Mouse (Mus musculus) heart, adult 8-10 months (tissue): Measurements from ENCODE around the gene Mrps23. TPM values are rescaled to one million over a fixed set of nuclear protein-coding genes. Genes with fewer than 3 reads are reported as not detected.
"Not testable (repeated sequence)": the region's sequence is repeated elsewhere in the genome, so short reads cannot be mapped to it uniquely, and the experiment has no call there.

ENCODE experiments used
- DNase-seq: peaks from one replicate; pipeline ENCODE4 v3.0.0; 2022; ENCODE audit warnings: low spot score
- total RNA-seq, 4 experiments: library from RNA; stranded (reverse); gene quantifications; 2 replicates each; pipeline ENCODE4 v1.2.4; 2022

The Mrps23 gene
- total RNA-seq, 4 experiments from 2014 or later: 301 to 345 (median 322) TPM

DNA sequence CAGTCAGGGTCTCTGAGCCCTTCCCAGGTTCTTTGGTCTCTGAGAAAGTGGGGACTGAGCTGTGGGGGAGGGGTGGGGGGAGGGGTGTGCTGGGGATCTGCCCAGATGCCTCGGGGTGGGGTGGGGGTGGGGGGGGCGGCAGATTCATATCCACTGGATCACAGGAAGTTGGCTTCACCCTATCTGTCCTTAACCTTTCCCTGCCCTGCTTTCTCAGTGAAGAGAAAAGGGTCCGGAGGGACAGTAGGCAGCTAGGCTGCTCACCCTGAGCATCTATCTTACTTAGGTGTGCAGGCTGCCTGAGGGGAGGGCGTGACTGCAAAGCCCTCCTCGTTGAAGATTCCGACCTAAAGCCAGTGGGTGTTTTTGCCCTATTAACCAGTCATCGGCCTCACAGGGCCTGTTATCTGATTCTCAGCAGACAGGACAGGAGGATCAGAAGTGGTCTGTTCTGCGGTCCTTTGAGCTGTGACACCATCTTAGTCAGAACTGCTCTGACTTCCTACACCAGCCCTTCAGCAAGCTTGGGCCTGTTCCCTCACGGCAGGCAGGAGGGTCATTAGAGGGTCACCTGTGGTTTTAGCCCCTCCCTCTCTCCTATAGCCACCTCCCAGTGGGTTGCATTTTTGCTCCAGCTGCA, 30.7 kb upstream of the Mrps23 start:
- DNase-seq: no peak

DNA sequence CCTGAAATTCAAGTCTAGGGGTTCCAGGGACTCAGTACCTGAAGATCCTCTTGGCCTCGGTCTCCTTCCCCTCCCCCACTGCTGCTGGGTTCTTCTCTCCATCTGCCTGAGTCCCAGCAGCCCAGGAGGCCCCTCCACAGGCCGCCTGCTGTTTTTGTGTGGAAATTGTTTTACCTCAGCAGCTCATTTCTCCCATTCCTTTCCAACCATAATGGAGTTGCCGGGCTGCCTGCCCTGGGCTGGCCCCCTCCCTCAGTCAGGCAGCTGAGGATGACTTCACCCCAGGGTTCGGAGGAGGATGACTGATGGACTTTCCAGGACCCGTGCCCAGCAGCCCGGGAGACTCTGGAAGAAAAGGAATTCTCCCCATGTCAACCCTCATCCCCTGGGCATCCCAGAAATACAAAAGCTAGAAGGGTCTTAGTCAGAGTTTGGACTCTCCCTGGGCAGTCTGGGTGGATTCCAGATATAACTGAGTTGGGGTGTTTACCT, 23.7 kb upstream of the Mrps23 start:
- no peak for DNase-seq

DNA sequence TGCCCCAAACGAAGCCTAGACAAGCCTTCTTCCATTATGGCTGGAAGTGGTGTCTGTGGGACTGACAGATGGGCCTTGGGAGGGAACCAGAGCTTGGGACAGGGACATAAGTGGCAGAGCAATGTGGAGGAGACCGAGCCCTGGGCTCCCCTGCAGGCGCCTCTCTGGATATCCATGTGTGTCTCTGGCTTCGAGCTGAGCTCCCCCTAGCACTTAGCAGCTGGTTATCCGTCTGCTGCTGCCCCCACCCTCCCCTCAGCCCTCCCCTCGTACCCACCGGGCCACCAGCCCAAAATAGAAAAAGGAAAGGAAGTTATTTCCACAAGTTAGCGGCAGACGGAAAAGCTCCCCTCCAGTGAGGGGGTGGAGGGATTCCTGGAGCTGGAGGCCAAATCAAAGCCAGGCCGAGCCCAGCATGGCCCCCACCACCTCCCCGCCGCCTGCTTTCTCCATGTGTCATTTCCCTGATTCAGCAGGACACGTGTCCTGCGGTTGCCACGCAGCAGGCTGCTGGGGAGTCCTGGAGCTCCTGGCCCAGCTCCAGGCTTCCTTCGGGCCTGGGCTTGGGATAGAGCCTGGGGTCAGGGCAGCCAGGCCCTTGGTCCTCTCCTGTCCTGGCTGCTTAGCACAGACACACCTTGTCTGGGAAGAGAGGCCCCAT, 23.1 kb upstream of the Mrps23 start:
- peak; percentile 90 for DNase-seq

DNA sequence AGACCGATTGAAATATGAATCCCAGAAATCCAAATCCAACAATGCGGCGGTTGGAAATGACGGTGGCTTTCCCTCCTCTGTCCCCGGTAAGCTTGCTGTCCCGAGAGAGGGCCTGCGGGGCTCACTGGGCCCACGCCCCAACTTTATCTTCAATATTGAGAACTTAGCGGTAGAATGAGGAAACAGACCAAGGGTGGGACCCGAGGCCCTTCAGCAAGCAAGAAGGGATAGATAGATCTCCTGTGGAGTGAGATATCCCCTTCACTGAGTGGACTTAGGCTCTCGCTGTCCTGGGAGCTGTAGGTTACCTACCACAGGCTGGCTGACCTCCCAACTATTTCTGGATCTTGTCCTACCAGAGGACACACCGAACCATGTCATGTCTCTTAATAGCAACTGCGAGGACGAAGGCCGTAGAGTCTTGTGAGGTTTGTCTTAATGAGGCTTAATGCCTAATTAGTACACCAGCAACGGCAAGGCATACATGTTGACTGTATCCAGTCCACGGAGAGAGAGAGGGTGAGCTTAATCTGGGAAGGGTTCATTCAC, 19.5 kb upstream of the Mrps23 start:
- no peak for DNase-seq

DNA sequence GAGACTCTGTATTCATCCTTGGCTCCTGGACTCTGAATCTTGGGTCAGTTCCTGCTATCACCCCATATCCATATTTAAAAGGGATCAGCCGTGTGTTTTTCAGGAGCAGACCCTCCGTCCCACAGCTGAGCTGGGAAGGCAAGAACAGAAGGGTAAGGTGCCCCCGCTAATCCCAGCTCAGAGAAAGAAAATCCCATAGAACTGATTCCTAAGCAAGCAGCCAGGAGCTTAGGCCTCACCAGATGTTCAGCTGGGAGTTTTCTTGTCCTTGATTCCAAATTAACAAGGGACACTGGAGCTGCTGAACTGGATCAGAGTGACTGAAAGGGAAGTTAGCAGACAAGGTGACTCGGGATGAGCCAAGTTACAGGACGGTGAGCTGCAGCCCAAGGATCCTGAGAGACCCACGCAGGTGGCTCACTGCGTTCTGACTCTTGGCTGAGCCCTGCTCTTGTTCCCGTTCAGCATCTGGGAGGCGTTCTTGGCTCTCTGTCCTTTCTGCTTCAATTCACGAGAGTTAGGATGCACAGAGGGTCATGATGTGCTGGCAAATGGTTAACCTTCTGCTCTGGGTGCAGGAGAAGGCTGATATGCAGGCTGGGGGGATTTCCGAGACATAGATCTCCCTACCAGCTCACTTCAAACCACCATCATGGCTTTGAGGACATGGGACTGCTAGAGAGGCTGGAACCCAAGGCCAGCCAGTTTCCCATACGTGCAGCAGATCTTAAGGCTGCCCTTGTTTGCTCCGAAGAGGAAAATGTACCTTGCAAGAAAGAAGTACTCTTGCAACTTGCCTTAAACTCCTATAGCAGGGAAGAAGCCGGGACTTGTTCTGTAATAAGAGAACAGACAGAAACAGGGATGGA, 17.9 kb upstream of the Mrps23 start:
- DNase-seq: no peak

DNA sequence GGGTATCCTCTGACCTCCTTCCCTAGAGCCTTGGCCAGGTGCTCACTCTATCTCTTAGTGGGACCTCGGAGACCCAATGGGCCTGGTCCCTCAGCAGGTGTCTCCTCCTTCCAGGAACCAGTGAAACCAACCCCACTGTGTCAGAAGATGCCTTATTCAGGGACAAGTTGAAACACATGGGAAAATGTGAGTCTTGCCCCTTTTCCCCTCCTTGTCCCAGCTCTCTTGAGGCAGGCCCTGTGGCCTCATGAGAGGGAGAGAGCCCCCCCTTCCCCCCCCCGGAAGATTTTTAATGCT, 17.3 kb upstream of the Mrps23 start:
- no peak for DNase-seq

DNA sequence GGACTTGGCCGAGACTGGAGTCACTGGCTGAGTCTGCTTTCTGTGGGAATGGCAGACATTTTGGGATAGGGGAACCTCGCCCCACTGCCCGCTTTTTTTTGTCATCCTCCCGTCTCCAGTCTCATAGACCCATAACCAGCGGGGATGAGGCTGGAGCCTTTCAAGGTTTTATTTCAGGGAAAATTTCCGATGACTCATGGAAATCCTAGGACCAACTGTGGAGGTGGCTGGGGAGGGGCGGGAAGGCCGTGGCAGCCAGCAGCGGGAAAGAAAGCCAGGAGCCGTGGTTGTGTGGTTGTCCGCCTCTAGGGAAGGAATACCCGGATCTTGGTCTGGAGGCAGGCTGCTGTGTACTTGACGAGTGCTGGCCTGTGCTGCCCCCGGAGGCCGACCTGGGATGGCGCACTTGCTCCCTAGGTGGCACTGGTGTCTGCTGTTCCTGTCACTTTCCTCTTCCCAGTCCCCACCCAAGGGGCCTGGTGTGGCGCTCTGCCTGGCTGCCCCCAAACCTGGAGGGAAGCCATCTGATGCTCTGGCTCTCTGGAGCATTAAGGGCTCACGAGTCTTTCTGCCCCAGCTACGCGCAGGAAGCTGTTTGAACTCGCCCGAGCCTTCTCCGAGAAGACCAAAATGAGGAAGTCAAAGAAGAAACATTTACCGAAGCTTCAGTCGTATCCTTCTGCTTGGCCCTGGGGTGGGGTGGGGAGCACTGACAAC, 16.6 kb upstream of the Mrps23 start:
- peak; percentile 88 for DNase-seq

DNA sequence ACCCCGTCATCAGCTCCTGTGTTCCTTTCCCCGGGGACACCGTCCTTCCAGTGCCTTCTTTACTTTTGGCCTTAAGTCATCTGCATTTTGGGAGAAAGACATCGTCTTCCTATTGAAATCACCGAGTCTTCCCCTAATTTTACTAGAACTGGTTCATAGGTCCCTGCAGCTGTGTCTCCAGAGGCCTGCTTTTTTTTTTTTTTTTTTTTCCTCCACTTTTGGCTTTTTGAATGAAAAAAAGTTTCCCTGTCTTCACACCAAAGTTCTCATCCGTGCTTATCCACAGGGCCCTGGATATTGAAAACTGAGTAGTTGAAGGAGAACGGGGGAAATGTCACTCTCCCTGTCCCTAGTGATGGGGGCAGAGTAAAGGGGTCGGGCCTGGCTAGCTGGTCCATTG, 16.0 kb upstream of the Mrps23 start:
- DNase-seq: no peak

DNA sequence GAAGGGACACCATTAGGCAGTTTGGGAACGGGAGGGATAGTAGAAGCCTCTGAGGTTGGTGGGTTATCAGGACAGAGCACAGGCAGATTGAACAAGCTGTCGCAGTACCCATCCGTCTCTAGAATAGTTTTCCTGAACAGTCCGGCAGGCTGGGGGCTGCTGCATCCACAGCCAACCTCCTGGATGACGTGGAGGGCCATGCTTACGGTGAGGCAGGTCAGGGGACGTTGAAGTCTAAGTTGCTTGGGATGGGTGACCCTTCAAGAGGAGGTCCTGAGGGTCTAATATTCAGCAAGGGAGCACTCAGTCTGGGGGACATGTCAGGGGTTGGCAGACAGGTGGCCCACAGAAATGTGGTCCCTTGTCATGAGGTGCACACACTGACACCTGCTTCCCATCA, 15.6 kb upstream of the Mrps23 start:
- DNase-seq: no peak

DNA sequence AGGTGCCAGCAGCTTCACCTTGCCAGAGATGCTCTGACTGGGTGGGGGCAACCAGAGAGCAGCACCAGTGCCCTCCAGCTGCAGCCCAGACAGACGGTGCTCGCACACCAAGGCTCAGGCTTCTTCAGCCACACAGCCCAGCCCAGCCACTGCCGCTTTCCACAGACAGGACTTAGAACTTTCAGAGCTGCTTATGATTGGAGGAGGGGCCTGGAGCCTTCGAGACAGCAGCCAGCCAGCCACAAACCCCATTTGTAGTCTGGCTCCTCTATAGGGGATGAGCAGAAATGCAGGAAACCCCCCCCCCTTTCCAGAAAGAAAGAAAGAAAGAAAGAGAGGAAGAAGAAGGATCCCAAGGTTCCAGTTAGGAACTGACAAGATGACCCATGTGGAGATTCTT, 11.6 kb upstream of the Mrps23 start:
- no peak for DNase-seq

DNA sequence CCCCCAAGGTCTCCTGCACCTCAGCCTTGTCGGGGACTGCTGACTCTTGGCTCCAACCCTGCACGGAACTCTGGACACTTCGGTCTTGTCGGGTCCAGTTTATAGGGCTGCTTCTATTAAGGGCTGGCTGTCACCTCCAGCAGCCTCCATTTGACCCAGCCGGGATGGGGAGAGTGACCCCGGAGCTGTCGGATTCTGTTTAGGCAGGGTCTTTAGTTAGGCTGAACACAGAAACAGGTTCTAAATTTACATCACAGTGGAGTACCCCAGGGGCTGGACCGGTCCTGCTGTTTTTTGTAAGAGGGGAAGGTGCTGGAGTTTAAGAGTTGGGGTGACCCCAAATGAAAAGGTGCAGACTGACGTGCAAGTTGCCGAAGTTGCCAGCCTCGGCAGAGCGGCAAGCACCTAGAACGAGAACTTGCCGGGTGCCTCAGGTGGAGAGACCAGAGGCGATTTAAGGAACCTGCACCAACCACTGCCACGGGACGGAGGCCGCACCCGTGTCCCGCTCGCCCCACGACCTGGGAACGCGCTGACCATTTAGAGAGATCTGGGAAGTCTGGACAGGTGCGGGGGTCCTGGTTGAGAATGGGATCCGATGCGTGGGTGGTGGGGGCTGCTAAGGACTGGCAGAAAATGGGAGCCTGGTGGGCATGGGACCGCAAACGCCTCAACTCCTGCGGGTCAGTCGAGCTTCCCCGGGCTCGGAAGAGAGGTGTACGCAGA, 10.9 kb upstream of the Mrps23 start:
- DNase-seq: no peak

DNA sequence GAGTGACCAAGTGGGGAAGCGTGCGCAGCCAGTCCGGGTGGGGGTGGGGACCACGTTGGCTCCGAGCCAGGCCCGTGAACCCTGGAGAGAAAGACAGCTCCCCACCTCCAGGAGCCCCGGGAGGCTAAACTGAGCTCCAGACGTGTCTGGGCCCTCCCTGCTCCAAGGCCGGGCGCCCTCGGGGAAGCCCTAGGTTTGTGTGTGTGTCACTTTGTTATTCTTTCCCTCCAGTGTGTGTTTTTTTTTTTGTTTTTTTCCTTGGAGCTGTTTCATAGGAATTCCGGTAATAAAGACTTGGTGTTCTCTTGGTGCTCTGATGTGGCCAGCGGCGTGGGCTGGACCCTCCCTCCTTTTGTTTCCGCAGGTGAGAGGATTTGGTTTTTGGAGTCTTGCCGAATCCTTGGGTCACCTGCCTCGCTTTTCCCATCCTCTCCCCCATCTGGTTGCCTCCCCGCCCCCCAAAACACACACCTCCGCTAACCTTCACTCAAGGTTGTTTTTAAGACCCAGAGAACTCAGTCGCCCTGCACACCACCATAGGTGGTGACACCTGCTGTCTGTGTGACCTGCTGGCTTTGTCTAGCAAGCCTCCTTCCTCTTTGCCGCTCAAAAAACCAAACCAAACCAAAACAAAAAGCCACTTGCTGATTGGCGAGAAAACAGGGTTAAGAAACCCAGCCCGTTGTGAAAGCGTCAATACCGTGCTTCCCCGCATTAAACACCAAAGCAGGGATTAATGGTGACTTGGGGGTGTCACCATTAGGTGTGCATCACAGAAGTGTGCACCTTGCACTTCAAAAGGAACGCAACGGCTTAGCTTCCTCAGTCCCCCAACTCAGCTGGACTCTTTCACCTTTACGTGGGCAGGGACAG, 10.1 kb upstream of the Mrps23 start:
- DNase-seq: no peak

DNA sequence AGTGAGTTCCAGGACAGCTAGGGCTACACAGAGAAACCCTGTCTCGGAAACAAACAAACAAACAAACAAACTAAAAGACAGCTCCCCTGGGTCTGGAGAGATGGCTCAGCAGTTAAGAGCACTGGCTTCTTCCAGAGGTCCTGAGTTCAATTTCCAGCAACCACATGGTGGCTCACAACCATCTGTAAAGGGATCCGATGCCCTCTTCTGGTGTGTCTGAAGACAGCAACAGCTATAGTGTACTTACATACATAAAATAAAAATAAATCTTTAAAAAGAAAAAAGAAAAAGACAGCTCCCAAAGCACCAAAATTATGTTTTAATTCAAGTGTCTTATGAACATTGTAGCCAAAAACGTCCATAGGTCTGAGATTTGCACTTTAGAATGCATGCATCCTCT, 8.5 kb upstream of the Mrps23 start:
- DNase-seq: not testable (repeated sequence)

DNA sequence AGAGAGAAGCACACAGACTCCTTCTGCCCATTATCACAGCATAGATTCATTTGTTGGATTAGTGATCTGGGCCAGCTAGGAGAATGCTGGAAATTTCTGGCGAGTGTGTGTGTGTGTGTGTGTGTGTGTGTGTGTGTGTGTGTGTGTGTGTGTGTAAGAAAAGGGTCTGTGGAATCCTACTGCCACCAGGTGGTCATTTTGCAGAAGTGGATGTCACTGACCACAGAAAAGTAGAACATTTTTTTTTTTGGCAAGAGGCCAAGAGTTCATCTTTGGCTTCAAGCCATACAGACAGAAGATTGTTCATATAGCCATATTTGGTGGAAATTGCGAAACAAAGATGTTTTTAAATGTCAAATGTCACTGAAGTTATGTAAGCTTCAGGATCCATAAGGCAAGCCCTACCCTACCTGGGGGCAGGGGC, 7.0 kb upstream of the Mrps23 start:
- peak; percentile 72 for DNase-seq

DNA sequence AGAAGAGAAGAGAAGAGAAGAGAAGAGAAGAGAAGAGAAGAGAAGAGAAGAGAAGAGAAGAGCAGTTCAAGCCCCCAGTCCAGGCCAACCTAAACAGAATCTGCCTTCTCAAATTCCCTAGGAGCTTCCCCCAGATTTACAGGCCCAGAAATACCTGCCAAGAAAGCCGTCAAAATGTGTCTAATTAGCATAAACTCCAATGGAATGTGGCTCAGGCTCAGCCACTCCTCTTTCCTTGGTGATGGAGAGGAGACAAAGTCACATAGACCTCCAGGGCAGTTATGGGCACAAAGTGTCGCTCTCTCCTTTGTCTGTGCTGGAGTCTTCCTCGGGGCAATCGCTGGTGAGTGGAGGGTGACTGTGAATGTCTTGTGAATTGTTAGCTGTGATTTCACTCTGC, 6.0 kb upstream of the Mrps23 start:
- no peak for DNase-seq

DNA sequence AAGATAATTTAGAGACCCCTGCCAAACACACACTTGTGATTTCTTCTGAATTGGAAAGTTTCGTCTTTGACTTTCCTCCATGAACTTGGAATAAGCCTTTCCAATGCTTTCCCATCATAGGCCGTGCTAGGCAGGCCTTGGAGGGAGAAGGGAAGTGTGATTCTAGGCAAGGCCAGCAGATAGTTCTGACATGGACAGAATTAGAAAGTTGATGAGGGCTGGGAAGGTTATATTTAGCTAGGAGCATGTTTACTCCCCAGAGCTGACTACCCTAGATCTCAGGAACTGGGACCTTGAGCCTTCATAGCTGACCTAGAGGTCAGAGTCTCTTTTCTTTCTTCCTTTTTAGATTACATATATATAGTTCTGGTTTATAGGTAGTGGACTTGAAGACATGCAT, 3.0 kb upstream of the Mrps23 start:
- peak; percentile 54 for DNase-seq

DNA sequence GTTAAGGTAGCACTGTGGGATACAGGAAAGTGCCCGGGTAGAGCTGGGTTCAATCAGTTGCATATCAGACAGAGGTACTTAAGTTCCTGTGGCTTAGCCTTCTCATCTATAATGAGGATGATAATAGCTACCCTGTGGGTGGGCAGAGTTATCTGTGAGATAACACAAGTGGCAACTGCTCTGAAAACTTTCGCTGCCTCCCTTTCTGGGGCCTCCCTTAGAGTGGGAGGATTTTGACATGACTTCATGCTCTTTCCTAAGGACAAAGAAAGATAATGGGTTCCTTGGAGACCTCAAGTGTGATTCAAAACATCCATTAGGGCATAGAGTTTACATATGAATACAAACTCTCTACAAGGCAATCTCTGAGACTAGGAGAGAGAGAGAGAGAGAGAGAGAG, 2.1 kb upstream of the Mrps23 start:
- no peak for DNase-seq

DNA sequence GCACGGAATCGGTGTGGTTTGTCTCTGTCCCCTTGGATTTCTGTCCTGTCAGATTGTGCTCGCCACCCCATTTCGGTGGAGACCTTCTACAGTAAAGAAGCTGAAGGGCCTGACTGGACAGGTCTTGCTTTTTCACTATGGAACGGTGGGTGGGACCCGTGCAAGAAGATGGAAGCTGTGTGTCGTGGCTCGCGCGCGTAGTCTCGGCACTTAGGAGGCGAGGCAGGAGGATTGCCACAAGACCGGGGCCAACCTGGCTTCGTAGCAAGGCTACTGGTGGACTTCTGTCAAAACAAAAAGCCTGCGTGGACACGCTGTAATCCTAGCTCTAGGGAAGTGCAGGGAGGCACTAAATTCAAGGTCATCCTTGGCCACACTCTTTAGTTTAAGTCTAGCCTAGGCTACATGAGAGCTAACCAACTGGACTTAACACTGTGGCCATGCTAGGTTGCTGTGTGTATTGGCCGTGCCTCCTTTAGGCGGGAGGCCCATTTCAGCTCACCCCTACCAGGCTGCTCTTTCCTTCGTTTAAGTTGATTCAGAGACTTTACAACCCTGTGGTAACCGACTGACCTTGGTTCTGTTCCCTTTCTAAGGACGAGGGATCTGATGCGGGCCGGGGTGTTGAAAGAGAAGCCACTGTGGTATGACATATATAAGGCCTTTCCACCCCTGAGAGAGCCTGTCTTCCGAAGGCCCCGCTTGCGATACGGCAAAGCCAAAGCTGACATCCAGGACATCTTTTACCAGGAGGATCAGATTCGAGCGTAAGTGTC, 593 bp downstream of the Mrps23 start:
- no peak for DNase-seq

DNA sequence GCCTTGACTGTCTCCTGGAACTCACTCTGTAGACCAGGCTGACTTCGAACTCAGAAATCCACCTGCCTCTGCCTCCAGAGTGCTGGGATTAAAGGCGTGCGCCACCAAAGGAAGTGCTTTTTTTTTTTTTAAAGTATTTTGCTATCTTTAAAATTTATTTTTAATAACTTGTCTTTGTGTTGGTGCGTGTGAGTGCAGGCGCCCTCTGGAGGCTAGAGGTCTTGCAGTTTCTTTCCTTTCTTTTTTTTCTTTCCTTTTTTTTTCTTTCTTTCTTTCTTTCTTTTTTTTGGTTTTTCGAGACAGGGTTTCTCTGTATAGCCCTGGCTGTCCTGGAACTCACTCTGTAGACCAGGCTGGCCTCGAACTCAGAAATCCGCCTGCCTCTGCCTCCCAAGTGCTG, 2.4 kb downstream of the Mrps23 start:
- not testable (repeated sequence) for DNase-seq
